Mouse (Mus musculus): ENCODE data around the gene Ube2o. TPM values are rescaled to one million over a fixed set of nuclear protein-coding genes. Genes with fewer than 3 reads are reported as not detected.

The Ube2o gene
- polyA plus RNA-seq, 1 experiment: 7.9 TPM

DNA sequence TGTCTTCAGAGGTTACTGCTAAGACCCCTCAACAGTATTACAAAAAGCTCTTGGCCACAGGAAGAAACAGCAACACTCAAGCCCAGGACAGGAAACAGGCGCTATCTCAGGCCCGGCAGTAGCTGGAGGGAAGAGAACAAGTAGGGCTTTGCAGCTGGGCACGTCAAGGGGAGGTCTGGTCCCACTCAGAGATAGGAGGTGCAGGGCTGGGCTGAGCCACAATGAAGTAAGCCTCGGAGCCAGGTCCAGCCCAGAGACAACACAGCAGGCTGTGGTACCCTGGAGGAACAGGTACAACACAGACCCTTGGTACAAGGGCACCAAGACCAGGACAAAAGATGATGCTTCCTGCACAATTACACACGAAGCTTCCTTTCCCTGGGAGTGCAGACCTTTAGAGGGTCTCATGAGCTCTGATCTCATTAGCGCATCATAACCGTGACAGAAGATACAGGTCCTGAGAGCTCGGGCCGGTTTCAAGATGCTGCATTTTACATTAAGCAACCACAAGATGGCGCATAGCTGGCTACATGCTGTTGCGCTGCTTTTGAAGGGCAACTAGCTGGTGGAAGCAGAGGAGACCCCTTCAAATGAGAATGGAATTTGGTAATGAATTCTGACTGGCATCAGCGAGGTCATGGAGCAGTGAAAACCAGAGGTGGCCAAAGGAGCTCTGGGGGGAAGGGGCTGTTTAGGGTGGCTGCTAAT lies 26.9 kb downstream of the Ube2o start:
- H3K27ac ChIP-seq (ENCODE audit: insufficient read depth, low read depth, low read length): no peak overlapping the region
- WGBS: 32% methylated on average over 12 of the region's 12 CpGs
- H3K4me1 ChIP-seq (ENCODE audit: control insufficient read depth, insufficient read depth, insufficient read length, low read length): no peaks in the 10 kb centered on the region
- no peak for TF ChIP-seq POLR2A (IDR thresholded peaks at IDR 0.05; ENCODE audit: low read depth, low read length)
- peak; percentile 79; the same call in 1 of the 2 replicates for TF ChIP-seq CTCF (IDR thresholded peaks at IDR 0.05; ENCODE audit: extremely low read depth, insufficient read length, insufficient replicate concordance, low read depth, low read length)
- H3K36me3 ChIP-seq (ENCODE audit: control insufficient read depth, insufficient read depth, low read length): no peaks in the 10 kb centered on the region
- no peaks in the 10 kb centered on the region for H3K27me3 ChIP-seq (ENCODE audit: control insufficient read depth, insufficient read depth, low read length)
- no peak overlapping the region for H3K4me3 ChIP-seq (ENCODE audit: low read depth, low read length)

GRCm38 (mm10) chr11:116552194-116552593 lies 29.1 kb downstream of the Ube2o start:
- Histone ChIP-seq H3K4me1 (ENCODE audit: control insufficient read depth, insufficient read depth, insufficient read length, low read length) (no peaks in the 10 kb centered on the region), H3K27me3 (ENCODE audit: control insufficient read depth, insufficient read depth, low read length) (no peaks in the 10 kb centered on the region), H3K36me3 (ENCODE audit: control insufficient read depth, insufficient read depth, low read length) (no peaks in the 10 kb centered on the region), H3K27ac (ENCODE audit: insufficient read depth, low read depth, low read length) (no peak overlapping the region), H3K4me3 (ENCODE audit: low read depth, low read length) (no peak overlapping the region)
- 66% methylated on average over 1 of the region's 1 CpGs for WGBS
- TF ChIP-seq POLR2A (IDR thresholded peaks at IDR 0.05; ENCODE audit: low read depth, low read length) (no peak), CTCF (IDR thresholded peaks at IDR 0.05; ENCODE audit: extremely low read depth, insufficient read length, insufficient replicate concordance, low read depth, low read length) (no peak)

- H3K36me3 ChIP-seq (ENCODE audit: control insufficient read depth, insufficient read depth, low read length): peaks cover 3% of the 10 kb centered on the region
- WGBS: 74% methylated on average over 7 of the region's 7 CpGs
These were observed 30.5 kb downstream of the Ube2o start for GRCm38 (mm10) chr11:116550748-116551147.

GRCm38 (mm10) chr11:116549273-116550038 lies 31.8 kb downstream of the Ube2o start:
- WGBS: 85% methylated on average over 11 of the region's 11 CpGs
- H3K27ac ChIP-seq (ENCODE audit: insufficient read depth, low read depth, low read length): no peak overlapping the region
- TF ChIP-seq CTCF (IDR thresholded peaks at IDR 0.05; ENCODE audit: extremely low read depth, insufficient read length, insufficient replicate concordance, low read depth, low read length) (no peak), POLR2A (IDR thresholded peaks at IDR 0.05; ENCODE audit: low read depth, low read length) (no peak)
- peaks cover 12% of the 10 kb centered on the region for H3K36me3 ChIP-seq (ENCODE audit: control insufficient read depth, insufficient read depth, low read length)
- no peaks in the 10 kb centered on the region for H3K27me3 ChIP-seq (ENCODE audit: control insufficient read depth, insufficient read depth, low read length)
- no peaks in the 10 kb centered on the region for H3K4me1 ChIP-seq (ENCODE audit: control insufficient read depth, insufficient read depth, insufficient read length, low read length)
- H3K4me3 ChIP-seq (ENCODE audit: low read depth, low read length): no peak overlapping the region

More at GRCm38 (mm10) chr11:116550748-116551147, 30.5 kb downstream of the Ube2o start:
- H3K4me1 ChIP-seq (ENCODE audit: control insufficient read depth, insufficient read depth, insufficient read length, low read length): no peaks in the 10 kb centered on the region
- H3K27ac ChIP-seq (ENCODE audit: insufficient read depth, low read depth, low read length): 0 out of 2 replicates have a peak overlapping the region, but pooled peaks have one; percentile 14
- H3K27me3 ChIP-seq (ENCODE audit: control insufficient read depth, insufficient read depth, low read length): no peaks in the 10 kb centered on the region
- no peak overlapping the region for H3K4me3 ChIP-seq (ENCODE audit: low read depth, low read length)
- no peak for TF ChIP-seq POLR2A (IDR thresholded peaks at IDR 0.05; ENCODE audit: low read depth, low read length)
- no peak for TF ChIP-seq CTCF (IDR thresholded peaks at IDR 0.05; ENCODE audit: extremely low read depth, insufficient read length, insufficient replicate concordance, low read depth, low read length)

DNA sequence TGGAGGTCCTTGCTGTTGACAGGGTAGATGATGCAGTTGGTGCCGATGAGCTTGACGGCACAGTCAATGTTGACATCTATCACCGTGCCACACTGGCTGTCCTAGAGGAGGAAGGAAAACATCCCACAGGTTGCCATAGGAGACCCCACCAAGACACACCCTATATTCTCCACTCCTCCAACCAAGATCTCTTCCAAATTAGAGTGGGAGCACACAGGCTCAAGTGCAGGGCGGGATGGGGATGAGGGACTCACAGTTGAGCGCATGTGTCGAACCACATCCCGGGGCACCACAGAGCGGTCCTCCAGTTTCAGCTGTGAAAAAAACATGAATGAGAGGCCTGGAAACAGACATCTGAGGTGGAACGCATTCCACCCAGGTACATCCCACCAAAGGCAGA lies 32.5 kb downstream of the Ube2o start:
- peaks cover 18% of the 10 kb centered on the region for H3K36me3 ChIP-seq (ENCODE audit: control insufficient read depth, insufficient read depth, low read length)
- no peaks in the 10 kb centered on the region for H3K27me3 ChIP-seq (ENCODE audit: control insufficient read depth, insufficient read depth, low read length)
- TF ChIP-seq CTCF (IDR thresholded peaks at IDR 0.05; ENCODE audit: extremely low read depth, insufficient read length, insufficient replicate concordance, low read depth, low read length): no peak
- no peak for TF ChIP-seq POLR2A (IDR thresholded peaks at IDR 0.05; ENCODE audit: low read depth, low read length)
- H3K4me1 ChIP-seq (ENCODE audit: control insufficient read depth, insufficient read depth, insufficient read length, low read length): no peaks in the 10 kb centered on the region
- no peak overlapping the region for H3K4me3 ChIP-seq (ENCODE audit: low read depth, low read length)
- 98% methylated on average over 9 of the region's 9 CpGs for WGBS
- no peak overlapping the region for H3K27ac ChIP-seq (ENCODE audit: insufficient read depth, low read depth, low read length)

DNA sequence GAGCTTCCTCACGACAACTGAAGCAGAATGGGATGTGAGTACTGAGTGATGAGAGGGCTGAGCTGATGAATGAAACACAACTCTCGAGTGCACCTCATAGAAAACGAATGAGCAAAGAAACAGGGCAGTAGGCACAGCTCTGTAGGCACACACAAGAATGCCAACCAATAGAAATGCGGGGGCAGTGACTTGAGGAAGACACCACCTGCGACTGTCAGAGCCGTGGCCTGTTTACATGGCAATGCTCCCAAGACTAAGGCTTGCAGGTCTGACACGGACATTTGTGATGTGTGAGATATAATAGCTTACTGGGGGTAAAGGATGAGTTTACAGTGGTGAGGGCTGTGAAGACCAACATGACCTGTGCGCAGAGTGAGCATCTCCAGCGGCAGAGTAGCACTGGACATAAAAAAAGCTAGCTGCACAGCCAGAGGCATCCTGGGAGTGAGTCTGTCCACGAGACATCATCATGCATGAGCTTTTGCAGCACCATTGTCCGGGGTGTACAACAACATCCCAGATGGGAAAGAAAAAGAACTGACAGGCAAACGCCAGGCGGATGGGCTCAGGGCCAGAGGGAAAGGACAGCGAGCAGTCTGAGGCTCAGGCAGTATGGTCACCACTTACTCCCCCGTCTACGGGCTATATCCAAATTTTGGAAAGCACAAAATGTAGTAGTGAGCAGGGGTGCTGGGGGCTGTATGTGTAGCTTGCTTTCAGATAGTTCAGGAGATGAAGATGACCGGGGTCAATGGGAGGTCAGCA lies 33.8 kb downstream of the Ube2o start:
- H3K36me3 ChIP-seq (ENCODE audit: control insufficient read depth, insufficient read depth, low read length): peaks cover 20% of the 10 kb centered on the region
- WGBS: 87% methylated on average over 17 of the region's 17 CpGs
- no peaks in the 10 kb centered on the region for H3K4me1 ChIP-seq (ENCODE audit: control insufficient read depth, insufficient read depth, insufficient read length, low read length)
- H3K27ac ChIP-seq (ENCODE audit: insufficient read depth, low read depth, low read length): no peak overlapping the region
- H3K4me3 ChIP-seq (ENCODE audit: low read depth, low read length): no peak overlapping the region
- H3K27me3 ChIP-seq (ENCODE audit: control insufficient read depth, insufficient read depth, low read length): no peaks in the 10 kb centered on the region
- TF ChIP-seq POLR2A (IDR thresholded peaks at IDR 0.05; ENCODE audit: low read depth, low read length) (no peak), CTCF (IDR thresholded peaks at IDR 0.05; ENCODE audit: extremely low read depth, insufficient read length, insufficient replicate concordance, low read depth, low read length) (no peak)

Data from small intestine, adult 2 months (tissue).